Mouse (Mus musculus) adipocyte (in vitro differentiated cells): ENCODE data around the gene Dhrs1.

Experiments
- DNase-seq: peaks from one replicate; pipeline ENCODE4 v3.0.0-alpha.2; 2016; ENCODE audit warnings: low spot score

The Dhrs1 gene

DNA sequence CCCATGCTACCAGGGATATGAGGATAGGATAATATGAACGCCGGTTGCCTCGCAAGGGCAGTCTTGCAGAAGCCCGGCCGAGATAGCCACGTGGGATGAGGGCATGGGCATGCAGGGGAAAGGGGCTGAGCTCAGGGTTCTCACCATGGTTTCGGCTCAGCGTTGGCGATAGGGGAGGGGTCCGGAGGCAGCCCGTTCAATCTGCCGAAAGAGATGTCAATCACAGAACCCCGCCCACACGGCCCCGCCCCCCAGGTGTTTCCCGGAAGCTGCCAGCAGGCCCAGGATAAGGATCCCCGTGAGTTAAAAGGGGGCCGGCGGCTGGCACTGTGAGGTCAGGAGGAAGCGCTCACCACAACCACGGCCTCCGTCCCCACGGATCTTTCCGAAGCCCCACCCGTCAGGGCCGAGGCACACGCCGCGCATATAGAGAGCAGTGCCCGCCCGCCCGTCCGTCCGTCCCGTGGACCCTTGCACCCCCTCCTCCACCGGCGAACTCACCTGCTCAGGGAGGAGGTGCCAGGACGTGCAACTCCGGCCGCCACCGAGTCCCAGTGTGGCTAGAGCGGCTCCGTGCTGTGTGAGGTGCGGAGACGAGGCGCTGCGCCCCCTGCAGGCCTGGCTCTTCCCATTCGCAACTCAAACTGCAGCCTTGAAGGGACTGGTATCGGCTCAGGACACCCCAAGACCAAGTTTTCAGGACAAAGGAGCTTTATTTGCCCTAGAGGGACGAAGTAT lies 23.6 kb downstream of the Dhrs1 start, which contains the start of gene Rabggta:
Rabggta (minus strand) TSS at position 564 of the 738 bp plus-strand sequence.
- DNase-seq, result peak; percentile 81

DNA sequence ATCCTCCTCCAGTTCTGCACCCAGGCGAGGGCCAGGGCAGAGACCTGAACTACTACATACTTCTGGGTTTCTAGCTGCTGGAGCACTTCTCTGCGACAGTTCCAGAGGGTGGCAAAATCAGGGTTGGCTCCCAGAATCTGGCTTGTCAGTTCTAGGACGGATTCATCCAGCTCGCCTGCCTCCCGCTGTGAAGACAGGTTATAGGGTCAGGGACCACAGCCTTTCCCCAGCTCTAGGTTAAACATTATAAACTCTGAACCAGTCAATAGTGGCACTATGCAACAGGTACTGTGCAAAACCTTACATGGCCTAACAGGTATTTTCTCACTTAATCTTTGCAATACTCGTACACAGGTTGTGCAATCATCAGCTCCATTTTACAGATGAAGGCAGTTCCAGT lies 24.4 kb downstream of the Dhrs1 start:
- no peak for DNase-seq

DNA sequence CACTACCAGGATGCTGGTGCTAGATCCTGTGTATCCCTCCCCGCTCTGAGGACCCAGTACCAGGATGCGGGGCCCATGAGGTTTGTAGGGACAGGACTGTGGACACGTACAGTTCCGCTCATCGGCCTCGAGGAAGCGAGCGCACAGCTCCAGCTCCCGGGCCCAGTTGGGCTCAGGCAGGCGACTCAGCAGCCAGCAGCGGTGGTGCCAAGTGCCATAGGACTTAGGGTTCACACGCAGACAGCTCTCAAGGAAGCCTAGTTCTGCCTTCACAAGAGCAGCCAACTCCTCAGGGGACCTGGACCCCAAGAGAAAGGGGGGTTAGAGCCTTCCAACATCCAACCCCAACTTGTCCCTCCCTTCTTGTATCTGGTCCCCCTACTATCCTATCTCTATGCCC lies 24.8 kb downstream of the Dhrs1 start:
- no peak for DNase-seq

DNA sequence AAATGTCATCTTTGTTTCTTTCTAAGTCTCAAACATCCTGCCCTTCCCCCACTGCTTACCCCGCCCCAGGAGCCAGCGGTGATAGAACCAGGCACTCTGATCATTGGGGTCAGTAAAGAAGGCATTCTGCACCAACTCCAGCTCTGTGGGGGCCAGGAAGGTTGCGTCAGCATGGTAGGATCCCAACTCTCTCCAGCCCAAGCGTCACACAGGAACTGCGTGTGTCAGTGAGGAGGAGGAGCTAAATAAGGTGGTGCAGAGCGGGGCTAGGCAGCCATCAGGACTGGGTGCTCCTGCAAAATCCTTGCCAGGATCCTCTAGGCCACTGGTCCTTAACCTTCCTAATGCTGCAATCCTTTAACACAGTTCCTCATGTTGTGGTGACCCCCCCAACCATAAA lies 25.8 kb downstream of the Dhrs1 start:
- no peak for DNase-seq

DNA sequence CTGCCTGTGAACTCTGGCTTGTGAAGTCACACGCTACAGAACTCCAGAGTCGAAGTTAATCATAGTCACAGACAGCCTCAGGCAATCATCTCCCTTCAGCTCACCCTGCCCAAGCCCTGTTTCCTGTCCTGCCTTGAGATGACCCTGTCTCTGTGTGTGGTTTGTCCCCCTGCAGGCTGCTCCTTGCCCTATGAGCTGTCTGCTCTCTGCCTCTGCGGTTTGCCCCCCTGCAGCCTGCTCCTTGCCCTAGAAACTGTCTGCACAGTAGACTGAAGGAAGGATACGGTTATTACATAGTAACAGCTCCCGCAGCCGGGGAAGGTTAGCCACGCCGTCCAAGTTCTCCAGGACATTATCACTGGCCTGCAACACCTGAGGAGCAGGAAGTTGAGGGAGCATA lies 28.6 kb downstream of the Dhrs1 start:
- no peak for DNase-seq

DNA sequence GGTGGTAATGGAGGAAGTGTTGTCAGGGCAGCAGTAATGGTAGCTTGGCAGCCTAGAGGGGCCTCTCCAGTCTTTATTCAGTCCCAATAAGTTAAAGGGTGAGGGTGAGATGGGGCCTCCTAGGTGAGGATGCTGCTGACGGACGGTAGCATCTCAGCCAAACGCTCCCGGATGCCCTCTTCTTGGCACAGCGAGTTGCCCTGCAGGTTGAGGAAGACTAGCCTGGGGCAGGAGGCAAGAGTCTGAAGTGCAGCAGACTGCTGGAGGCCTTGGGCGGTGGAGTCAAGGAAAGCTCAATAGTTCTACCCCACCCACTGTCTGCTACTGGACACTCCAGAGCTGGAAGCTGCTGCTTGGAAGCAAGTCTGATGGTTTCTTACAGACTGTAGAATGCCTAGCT lies 29.2 kb downstream of the Dhrs1 start:
- DNase-seq, result no peak

DNA sequence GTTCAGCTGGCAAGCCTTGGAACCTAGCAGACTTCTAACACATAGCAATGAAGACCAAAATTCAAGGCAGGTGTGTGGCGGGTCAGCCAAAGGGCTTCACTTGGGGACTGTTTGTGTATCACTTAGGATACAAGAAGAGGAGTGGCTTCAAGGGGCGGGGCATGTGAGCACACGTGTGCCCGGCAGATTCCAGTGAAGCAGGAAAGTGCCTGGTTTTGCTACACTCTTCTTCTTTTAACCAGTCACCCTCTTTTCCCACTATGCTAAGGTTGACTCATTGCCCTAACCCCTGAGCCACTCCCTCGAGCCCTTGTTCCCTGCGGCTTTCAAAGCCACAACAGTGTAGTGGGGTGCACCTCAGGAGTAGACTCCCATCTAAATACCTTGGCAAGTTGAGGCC lies 30.6 kb downstream of the Dhrs1 start:
- no peak for DNase-seq

DNA sequence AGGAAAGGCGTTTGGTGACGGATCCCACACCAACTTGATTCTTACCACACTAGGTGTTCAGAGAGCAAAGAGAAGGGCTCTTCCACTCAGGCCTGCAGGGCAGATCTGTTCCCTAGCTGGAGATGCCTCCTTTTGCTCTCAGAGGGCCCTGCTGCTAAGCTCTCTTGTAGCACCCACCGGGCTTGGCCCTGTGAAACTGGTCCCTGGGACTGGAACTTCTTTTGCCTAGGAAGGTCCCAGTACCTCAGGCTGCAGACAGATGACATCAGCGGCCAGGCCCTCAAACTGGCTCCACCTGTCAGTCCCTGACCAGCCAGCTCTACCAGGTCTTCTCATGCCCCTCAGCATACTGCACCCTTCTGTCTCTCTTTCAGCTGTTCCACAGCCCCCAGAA lies 31.8 kb downstream of the Dhrs1 start, which contains the start of gene Tgm1:
Tgm1 (minus strand) TSS at position 198 of the 394 bp plus-strand sequence.
- DNase-seq, result no peak

DNA sequence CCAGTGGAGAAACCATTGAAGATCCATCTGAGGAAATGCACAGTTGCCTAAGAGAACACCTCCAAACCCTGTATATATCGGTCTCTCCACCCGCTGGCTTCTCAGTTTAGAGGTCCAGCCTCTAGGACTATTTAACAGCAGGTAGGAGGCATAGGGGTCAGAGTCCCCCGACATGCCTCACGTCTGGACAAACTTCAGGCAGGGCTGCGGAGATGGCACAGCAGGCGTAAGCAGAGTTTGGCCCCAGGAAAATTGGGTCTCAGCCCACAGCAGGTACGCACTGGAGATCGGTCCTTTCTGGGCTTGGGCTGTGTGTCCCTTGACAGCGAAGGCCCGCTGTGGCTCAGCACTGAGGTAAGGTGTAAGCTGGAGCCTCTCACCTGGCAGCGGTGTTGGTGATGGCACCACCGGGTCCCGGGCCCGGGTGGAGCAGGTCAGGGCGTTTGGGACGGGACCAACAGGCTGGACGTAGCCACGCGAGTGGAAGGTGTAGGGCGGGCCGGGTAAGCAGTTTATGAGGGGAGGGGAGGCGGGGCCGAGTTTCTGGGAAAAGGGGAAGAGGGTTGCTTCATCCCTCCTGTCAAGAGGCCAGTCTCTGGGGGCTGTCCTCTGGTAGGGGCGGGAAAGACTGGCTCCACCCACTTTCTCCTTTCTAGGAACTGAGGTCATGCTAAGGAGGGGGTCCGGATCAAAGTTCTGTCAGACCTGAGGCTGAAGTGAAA lies 32.3 kb downstream of the Dhrs1 start:
- no peak for DNase-seq

DNA sequence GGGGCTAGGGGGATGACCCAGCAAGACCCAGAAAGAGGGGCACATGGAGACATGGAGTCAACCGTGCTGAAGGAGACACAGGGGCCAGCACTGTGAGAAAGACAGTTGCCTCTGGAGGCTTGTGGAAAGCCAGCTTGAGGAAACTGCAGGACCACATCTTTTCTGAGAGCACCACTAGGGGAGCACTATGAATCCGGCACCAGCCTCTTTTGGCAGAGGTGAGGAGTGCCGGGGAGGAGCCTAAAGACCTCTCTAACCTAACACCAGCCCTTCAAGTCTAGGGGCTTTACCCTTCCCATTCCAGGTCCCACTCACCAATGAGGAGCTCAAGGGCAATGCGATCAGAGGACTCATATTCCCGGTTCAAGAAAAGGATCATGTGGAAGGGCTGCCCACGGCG lies 33.7 kb downstream of the Dhrs1 start:
- DNase-seq, result no peak

DNA sequence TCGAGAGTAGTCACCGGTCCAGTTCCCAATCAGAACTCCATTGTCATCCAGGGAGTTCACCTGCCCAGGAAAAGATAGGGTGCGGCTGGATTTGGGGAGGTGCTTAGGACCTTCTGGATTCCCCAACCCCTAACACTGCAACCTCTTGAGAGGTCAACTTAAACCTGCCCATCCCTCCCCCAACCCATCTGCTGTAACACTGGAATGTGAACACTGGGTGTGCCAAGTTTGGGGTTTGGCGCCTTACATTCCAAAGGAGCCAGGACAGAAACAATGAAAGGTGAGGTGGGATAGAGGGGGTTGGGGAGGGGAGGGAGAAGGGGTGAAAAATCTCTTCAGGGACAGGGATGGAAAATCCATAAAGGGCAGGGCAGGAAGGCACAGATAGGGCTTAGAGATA lies 36.0 kb downstream of the Dhrs1 start:
- no peak for DNase-seq

DNA sequence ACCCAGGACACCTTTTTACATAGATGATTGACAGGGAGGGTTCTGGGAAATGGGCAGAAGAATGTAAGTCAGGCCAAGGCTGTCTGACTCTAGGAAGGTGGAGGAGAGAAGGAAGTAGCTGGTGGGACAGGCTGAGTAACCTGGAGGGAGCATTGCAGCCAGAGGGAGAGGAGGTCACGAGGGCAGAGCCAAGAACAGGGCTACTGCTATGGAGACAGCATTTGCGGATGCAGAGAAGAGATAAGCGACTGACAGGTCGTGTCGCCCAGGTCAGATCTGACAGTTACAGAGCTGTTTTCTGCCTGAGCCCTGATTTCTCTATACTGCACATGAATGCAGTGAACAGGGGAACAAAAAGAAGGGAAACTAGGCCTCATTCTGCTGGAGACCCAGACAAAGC lies 38.1 kb downstream of the Dhrs1 start:
- no peak for DNase-seq

DNA sequence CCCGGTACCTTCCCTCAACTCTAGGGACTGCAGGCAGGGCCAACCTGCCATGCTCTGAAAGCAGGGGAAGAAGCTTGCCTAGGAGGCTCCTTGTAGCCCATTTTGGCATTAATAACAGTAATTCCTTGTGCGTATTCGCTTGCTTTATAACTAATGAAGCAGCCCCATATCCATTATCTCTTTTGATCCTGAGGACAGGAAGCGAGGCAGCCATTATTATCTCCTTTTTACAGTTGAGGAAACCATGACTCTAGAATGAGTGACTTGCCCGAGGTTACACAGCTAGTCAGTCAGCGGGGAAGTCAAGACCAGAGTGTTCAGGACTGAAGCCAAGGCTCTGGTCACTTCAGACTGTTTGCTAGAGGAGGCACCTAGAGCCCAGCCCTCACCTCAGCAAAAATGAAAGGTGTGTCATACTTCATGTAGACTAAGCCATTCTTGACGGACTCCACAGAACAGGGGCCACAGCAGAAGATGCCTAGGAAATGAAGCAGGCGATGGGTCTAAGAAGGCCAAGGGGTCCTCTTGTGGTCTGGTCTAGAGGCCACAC lies 39.4 kb downstream of the Dhrs1 start:
- DNase-seq, result no peak

DNA sequence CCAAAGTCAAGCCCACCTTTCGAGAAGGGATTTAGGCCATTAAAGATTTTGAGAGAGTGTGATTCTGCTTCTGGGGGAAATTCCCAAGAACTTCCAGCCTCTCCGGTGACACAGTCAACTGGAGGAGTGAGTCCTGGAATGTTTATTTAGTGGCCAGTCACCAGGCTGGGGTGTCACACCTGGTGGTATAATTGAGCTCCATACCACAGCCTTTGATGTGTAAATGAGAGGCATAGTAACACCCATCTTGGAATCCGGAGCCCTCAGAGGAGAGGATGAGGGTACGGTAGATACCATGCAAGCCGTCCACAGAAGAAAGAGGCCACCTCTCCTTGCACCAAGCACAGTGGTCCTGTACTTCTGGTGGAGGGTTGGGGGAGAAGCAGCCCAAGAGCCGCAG lies 42.7 kb downstream of the Dhrs1 start:
- DNase-seq, result no peak

DNA sequence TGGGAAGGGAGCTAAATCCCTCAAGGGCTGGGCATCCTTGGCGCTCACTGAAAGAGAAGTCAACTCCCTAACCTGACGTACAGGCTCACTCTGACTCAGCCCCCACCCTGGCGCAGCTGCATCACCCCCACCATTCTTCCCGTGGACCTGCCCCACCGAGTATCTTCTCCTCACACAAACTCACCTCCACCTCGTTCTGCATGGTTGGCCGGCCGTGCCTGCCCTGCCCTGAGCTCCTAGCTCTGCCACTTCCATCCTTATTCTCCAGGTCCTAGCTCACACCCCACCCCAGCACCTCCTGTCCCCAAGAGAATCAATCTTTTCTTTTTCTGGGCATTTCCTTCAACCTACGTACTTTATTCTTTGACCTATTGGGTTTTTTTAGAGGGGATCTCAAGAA lies 44.4 kb downstream of the Dhrs1 start:
- no peak for DNase-seq

DNA sequence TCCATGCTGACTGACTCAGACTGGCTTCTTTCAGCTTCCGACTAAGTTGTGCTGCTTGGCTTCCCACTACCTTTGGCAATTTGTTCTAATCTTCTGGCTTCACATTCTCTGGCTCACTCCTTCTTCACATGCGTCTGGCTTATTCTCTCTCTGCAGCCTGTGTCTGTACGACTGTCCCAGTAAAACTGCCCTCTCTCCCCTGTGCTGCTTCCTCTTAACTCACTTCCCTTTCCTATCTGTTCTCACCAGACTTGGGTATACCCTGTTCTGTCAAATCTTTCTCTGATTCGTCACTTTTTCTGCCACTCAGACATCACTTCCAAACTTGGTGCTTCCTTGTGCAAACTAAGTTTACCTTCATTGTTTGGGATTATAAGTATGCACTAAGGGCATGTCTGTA lies 48.3 kb downstream of the Dhrs1 start:
- no peak for DNase-seq

DNA sequence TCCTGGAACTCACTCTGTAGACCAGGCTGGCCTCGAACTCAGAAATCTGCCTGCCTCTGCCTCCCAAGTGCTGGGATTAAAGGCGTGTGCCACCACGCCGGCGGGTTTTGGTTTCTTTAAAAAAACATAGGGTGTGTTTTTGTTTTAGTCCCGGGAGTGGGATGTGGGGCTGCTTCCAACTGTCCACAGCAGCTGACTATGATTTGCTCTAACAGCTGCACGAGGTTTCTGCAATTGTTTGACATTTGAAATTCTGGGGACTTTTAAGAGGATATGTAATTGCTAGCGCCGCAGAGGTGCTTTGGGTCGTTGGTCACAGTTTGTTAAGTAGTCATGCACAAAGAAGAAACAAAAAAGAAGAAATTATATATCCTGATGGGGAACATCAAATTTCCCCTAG lies 56.1 kb downstream of the Dhrs1 start:
- no peak for DNase-seq
